In genomic region chr10:98913961-98914809, GRCm38 (mm10) we compare ENCODE assay signal across 8 mouse cellular contexts. TPM values are rescaled to one million over a fixed set of nuclear protein-coding genes. Genes with fewer than 3 reads are reported as not detected.
DNase-seq lines count a peak whose midpoint lies in the region; ATAC-seq lines count a peak whose summit lies in the region.

TSS of gene Atp2b1 (plus strand) at chr10:98914406.

- ATAC-seq in inflammation-experienced regulatory T-cells, adult 6 months: peak; percentile 77
- peak; percentile 80 for ATAC-seq in megakaryocyte-erythroid progenitor cell, adult 5-6 weeks (replicated peaks; ENCODE audit: low FRiP score, low TSS enrichment, poor library complexity, severe bottlenecking)

- DNase-seq in adipocyte (ENCODE audit: low spot score): peak; percentile 93
- DNase-seq in embryo, embryonic 10 days (ENCODE audit: low spot score): peak; percentile 88
- DNase-seq in gastrocnemius, postnatal 14 days: peak; percentile 96
- peak; percentile 93 to 99 for DNase-seq in left cerebral cortex, postnatal 10 days (ENCODE audit: extremely low spot score in 1 of 2, low spot score in 2 of 2)
- peak; percentile 95 for DNase-seq in right cerebral cortex, postnatal 25 days
- peak; percentile 95 to 96 for DNase-seq in urinary bladder, postnatal 4 days (ENCODE audit: low spot score in 2 of 2)

- intact Hi-C loops in gastrocnemius, postnatal 14 days (cut with DNase I; ENCODE audit: low total_unique reads): no loop called here
- intact Hi-C loops in left cerebral cortex, postnatal 10 days (cut with DNase I): loop anchor here (5.0 to 10.0 kb wide), 3 partner anchors 107 to 419 kb away; no protein-coding TSS in a partner anchor

RNA-seq across cellular contexts. Expression of gene Atp2b1, which starts in this region (rescaled TPM):
- total RNA-seq in gastrocnemius, postnatal 14 days (2021): 10 to 100 TPM; 55.0 to 55.8 TPM
- 100 to 1,000 TPM; 144 to 179 (median 149) TPM for polyA plus RNA-seq in inflammation-experienced regulatory T-cells, adult 6 months (2017; shearing (Covaris generic))
- total RNA-seq in left cerebral cortex, postnatal 10 days (2021): 100 to 1,000 TPM; 655 to 659 TPM
- total RNA-seq in megakaryocyte-erythroid progenitor cell, adult 5-6 weeks (2014; fragmentation: Nextera tagmentation): 15.8 and 21.1 TPM in 2 replicates
- 26.7 and 28.9 TPM in 2 replicates for total RNA-seq in megakaryocyte-erythroid progenitor cell, adult 5-6 weeks (2017)

Comparison
In these comparisons a context has a peak if more than half of its experiments do, and no peak if none do; other contexts are left out.
1. Peak in every context shown above with its lines: DNase-seq and ATAC-seq.
2. RNA of gene Atp2b1 (total RNA-seq): 655 to 659 TPM in left cerebral cortex, postnatal 10 days; 55.0 to 55.8 TPM in gastrocnemius, postnatal 14 days and 15.8 to 28.9 TPM in megakaryocyte-erythroid progenitor cell, adult 5-6 weeks; every median in the first group is over 10 times any median in the second.